Mouse (Mus musculus): ENCODE measurements around the gene Kcnip4. TPM values are rescaled to one million over a fixed set of nuclear protein-coding genes. Genes with fewer than 3 reads are reported as not detected.

Gene Kcnip4
- polyA plus RNA-seq, 1 experiment: not detected

- DNase-seq: no peak
- Histone ChIP-seq H3K27ac (ENCODE audit: control insufficient read depth, insufficient read depth, low read length) (no peak overlapping the region), H3K4me3 (ENCODE audit: control insufficient read depth, insufficient read depth, low read length) (no peak overlapping the region), H3K36me3 (ENCODE audit: control insufficient read depth, insufficient read depth, low read length) (no peaks in the 10 kb centered on the region), H3K27me3 (ENCODE audit: control insufficient read depth, insufficient read depth, low read length) (no peaks in the 10 kb centered on the region), H3K4me1 (replicated peaks; ENCODE audit: control insufficient read depth, insufficient read depth, low read length) (no peaks in the 10 kb centered on the region)
- TF ChIP-seq POLR2A (IDR thresholded peaks at IDR 0.05; ENCODE audit: control insufficient read depth, extremely low read depth, insufficient read depth, low read length, poor library complexity) (no peak), CTCF (IDR thresholded peaks at IDR 0.05; ENCODE audit: borderline replicate concordance, control insufficient read depth, extremely low read depth, insufficient read depth, low read length, poor library complexity) (no peak)
- WGBS: 41% methylated on average over 2 of the region's 2 CpGs
Observed at GRCm38 (mm10) chr5:48931881-48932280, 592.8 kb downstream of the Kcnip4 start.

GRCm38 (mm10) chr5:48890216-48890615 lies 634.5 kb downstream of the Kcnip4 start:
- WGBS: 81% methylated on average over 8 of the region's 8 CpGs
- TF ChIP-seq CTCF (IDR thresholded peaks at IDR 0.05; ENCODE audit: borderline replicate concordance, control insufficient read depth, extremely low read depth, insufficient read depth, low read length, poor library complexity): no peak
- no peak for TF ChIP-seq POLR2A (IDR thresholded peaks at IDR 0.05; ENCODE audit: control insufficient read depth, extremely low read depth, insufficient read depth, low read length, poor library complexity)
- no peak overlapping the region for H3K4me3 ChIP-seq (ENCODE audit: control insufficient read depth, insufficient read depth, low read length)

GRCm38 (mm10) chr5:48889395-48890194 lies 635.1 kb downstream of the Kcnip4 start:
- TF ChIP-seq CTCF (IDR thresholded peaks at IDR 0.05; ENCODE audit: borderline replicate concordance, control insufficient read depth, extremely low read depth, insufficient read depth, low read length, poor library complexity) (no peak), POLR2A (IDR thresholded peaks at IDR 0.05; ENCODE audit: control insufficient read depth, extremely low read depth, insufficient read depth, low read length, poor library complexity) (no peak)
- no peak for DNase-seq
- Histone ChIP-seq H3K27ac (ENCODE audit: control insufficient read depth, insufficient read depth, low read length) (no peak overlapping the region), H3K27me3 (ENCODE audit: control insufficient read depth, insufficient read depth, low read length) (no peaks in the 10 kb centered on the region), H3K4me1 (replicated peaks; ENCODE audit: control insufficient read depth, insufficient read depth, low read length) (no peaks in the 10 kb centered on the region), H3K4me3 (ENCODE audit: control insufficient read depth, insufficient read depth, low read length) (no peak overlapping the region), H3K36me3 (ENCODE audit: control insufficient read depth, insufficient read depth, low read length) (no peaks in the 10 kb centered on the region)
- WGBS: 32% methylated on average over 18 of the region's 18 CpGs

More at GRCm38 (mm10) chr5:48890216-48890615, 634.5 kb downstream of the Kcnip4 start:
- Histone ChIP-seq H3K27ac (ENCODE audit: control insufficient read depth, insufficient read depth, low read length) (no peak overlapping the region), H3K27me3 (ENCODE audit: control insufficient read depth, insufficient read depth, low read length) (no peaks in the 10 kb centered on the region), H3K4me1 (replicated peaks; ENCODE audit: control insufficient read depth, insufficient read depth, low read length) (no peaks in the 10 kb centered on the region), H3K36me3 (ENCODE audit: control insufficient read depth, insufficient read depth, low read length) (no peaks in the 10 kb centered on the region)
- DNase-seq: no peak

GRCm38 (mm10) chr5:48878081-48878480 lies 646.6 kb downstream of the Kcnip4 start:
- Histone ChIP-seq H3K4me1 (replicated peaks; ENCODE audit: control insufficient read depth, insufficient read depth, low read length) (no peaks in the 10 kb centered on the region), H3K4me3 (ENCODE audit: control insufficient read depth, insufficient read depth, low read length) (no peak overlapping the region), H3K36me3 (ENCODE audit: control insufficient read depth, insufficient read depth, low read length) (no peaks in the 10 kb centered on the region), H3K27me3 (ENCODE audit: control insufficient read depth, insufficient read depth, low read length) (no peaks in the 10 kb centered on the region), H3K27ac (ENCODE audit: control insufficient read depth, insufficient read depth, low read length) (no peak overlapping the region)
- DNase-seq: no peak
- no peak for TF ChIP-seq POLR2A (IDR thresholded peaks at IDR 0.05; ENCODE audit: control insufficient read depth, extremely low read depth, insufficient read depth, low read length, poor library complexity)
- TF ChIP-seq CTCF (IDR thresholded peaks at IDR 0.05; ENCODE audit: borderline replicate concordance, control insufficient read depth, extremely low read depth, insufficient read depth, low read length, poor library complexity): no peak
- WGBS: 68% methylated on average over 2 of the region's 2 CpGs

GRCm38 (mm10) chr5:48864268-48864967 lies 660.3 kb downstream of the Kcnip4 start:
- TF ChIP-seq CTCF (IDR thresholded peaks at IDR 0.05; ENCODE audit: borderline replicate concordance, control insufficient read depth, extremely low read depth, insufficient read depth, low read length, poor library complexity): no peak
- no peak for TF ChIP-seq POLR2A (IDR thresholded peaks at IDR 0.05; ENCODE audit: control insufficient read depth, extremely low read depth, insufficient read depth, low read length, poor library complexity)
- Histone ChIP-seq H3K36me3 (ENCODE audit: control insufficient read depth, insufficient read depth, low read length) (no peaks in the 10 kb centered on the region), H3K4me1 (replicated peaks; ENCODE audit: control insufficient read depth, insufficient read depth, low read length) (no peaks in the 10 kb centered on the region), H3K27me3 (ENCODE audit: control insufficient read depth, insufficient read depth, low read length) (no peaks in the 10 kb centered on the region), H3K4me3 (ENCODE audit: control insufficient read depth, insufficient read depth, low read length) (no peak overlapping the region), H3K27ac (ENCODE audit: control insufficient read depth, insufficient read depth, low read length) (no peak overlapping the region)
- WGBS: 83% methylated on average over 3 of the region's 3 CpGs
- DNase-seq: no peak

- TF ChIP-seq POLR2A (IDR thresholded peaks at IDR 0.05; ENCODE audit: control insufficient read depth, extremely low read depth, insufficient read depth, low read length, poor library complexity) (no peak), CTCF (IDR thresholded peaks at IDR 0.05; ENCODE audit: borderline replicate concordance, control insufficient read depth, extremely low read depth, insufficient read depth, low read length, poor library complexity) (no peak)
- H3K36me3 ChIP-seq (ENCODE audit: control insufficient read depth, insufficient read depth, low read length): no peaks in the 10 kb centered on the region
- no peaks in the 10 kb centered on the region for H3K27me3 ChIP-seq (ENCODE audit: control insufficient read depth, insufficient read depth, low read length)
- no peaks in the 10 kb centered on the region for H3K4me1 ChIP-seq (replicated peaks; ENCODE audit: control insufficient read depth, insufficient read depth, low read length)
- no peak for DNase-seq
- H3K4me3 ChIP-seq (ENCODE audit: control insufficient read depth, insufficient read depth, low read length): no peak overlapping the region
- WGBS: 94% methylated on average over 2 of the region's 2 CpGs
- no peak overlapping the region for H3K27ac ChIP-seq (ENCODE audit: control insufficient read depth, insufficient read depth, low read length)
Observed at GRCm38 (mm10) chr5:48840971-48841370, 683.7 kb downstream of the Kcnip4 start.

Measured in thymus, adult 2 months (tissue).